Mouse (Mus musculus) G1E (cell line): ENCODE measurements around the gene Ogfod1. TPM values are rescaled to one million over a fixed set of nuclear protein-coding genes. Genes with fewer than 3 reads are reported as not detected.

ENCODE experiments used
- ATAC-seq: 2 replicates; pipeline ENCODE4 v1.8.0; 2016; ENCODE audit warnings: mild to moderate bottlenecking; ENCODE audit not compliant: insufficient number of reproducible peaks, poor library complexity, low FRiP score, severe bottlenecking; ENCODE audit errors: extremely low read depth
- DNase-seq: peaks from one replicate; pipeline ENCODE4 v3.0.0; 2012; ENCODE audit warnings: low spot score
- H3K27me3 ChIP-seq: 2 replicates; pipeline ENCODE4 v1.6.1; 2012; ENCODE audit warnings: mild to moderate bottlenecking, low read length, inconsistent platforms; ENCODE audit not compliant: insufficient read depth
- H3K36me3 ChIP-seq: replicated peaks from 2 replicates; pipeline ENCODE3; 2012; ENCODE audit warnings: mild to moderate bottlenecking, inconsistent platforms
- H3K4me1 ChIP-seq: 2 replicates; pipeline ENCODE4 v1.6.1; 2012; ENCODE audit warnings: low read depth, low read length, inconsistent platforms, mixed read lengths; ENCODE audit not compliant: insufficient read depth
- H3K4me3 ChIP-seq: 2 replicates; pipeline ENCODE4 v1.5.1; 2012; ENCODE audit warnings: low read depth, mild to moderate bottlenecking, inconsistent platforms, low read length, moderate library complexity, mixed read lengths
- H3K9me3 ChIP-seq: replicated peaks from 2 replicates; pipeline ENCODE4 v1.6.1; 2012; ENCODE audit warnings: inconsistent platforms
- CTCF ChIP-seq: IDR thresholded peaks from 2 replicates; pipeline ENCODE4 v1.5.1; 2012; ENCODE audit warnings: low read depth, low read length, inconsistent platforms, mixed read lengths
- GATA1 ChIP-seq: IDR thresholded peaks from 2 replicates; pipeline ENCODE4 v1.6.1; 2012; ENCODE audit warnings: borderline replicate concordance, low read length, inconsistent platforms, mixed read lengths
- GATA2 ChIP-seq: IDR thresholded peaks from 2 replicates; pipeline ENCODE4 v1.6.1; 2012; ENCODE audit warnings: low read depth, low read length, inconsistent platforms, borderline replicate concordance
- POLR2AphosphoS5 ChIP-seq: IDR thresholded peaks from 2 replicates; pipeline ENCODE4 v1.6.1; 2012; ENCODE audit warnings: low read depth, low read length, inconsistent platforms; ENCODE audit not compliant: insufficient replicate concordance
- TAL1 ChIP-seq: conservative IDR thresholded peaks from 2 replicates; pipeline ENCODE4 v1.6.1; 2012; ENCODE audit warnings: low read depth, low read length, inconsistent platforms, mixed read lengths
- polyA plus RNA-seq: library from polyadenylated mRNA; stranded (reverse); fragments of >175 nt; gene quantifications from 2 replicates; pipeline ENCODE4 v1.2.3, GENCODE M21; 2012
- total RNA-seq, 2 experiments: library from RNA; stranded (forward) in 1 of 2; stranded (reverse) in 1 of 2; fragments of 200-1000 nt in 1 of 2; fragments of >200 nt in 1 of 2; fragmentation: Nextera tagmentation in 1 of 2; gene quantifications; 2 replicates each; pipeline ENCODE4 v1.2.3; 2014 to 2017

Gene Ogfod1
- total and polyA plus RNA-seq, 3 experiments = 9.5 to 23.9 (median 9.8) TPM

DNA sequence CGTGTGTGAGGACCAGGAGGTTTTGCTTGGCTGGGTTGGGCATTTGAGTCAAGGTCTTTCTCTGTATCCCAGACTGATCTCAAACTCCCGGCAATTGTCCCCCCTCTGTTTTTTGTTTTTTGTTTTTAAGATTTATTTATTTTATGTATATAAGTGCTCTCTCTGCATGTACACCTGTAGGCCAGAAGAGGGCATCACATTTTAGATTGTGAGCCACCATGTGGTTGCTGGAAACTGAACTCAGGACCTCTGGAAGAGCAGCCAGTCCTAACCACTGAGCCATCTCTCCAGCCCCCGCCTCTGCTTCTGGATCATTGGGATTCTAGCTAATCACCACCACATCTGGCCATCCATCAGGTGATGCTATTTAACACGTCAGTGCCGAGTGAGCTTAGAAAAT is 72.8 kb downstream of the Ogfod1 start:
- no peak for TF ChIP-seq CTCF
- TF ChIP-seq TAL1 = no peak
- TF ChIP-seq POLR2AphosphoS5 = no peak
- TF ChIP-seq GATA2 = no peak
- TF ChIP-seq GATA1 = no peak
- Histone ChIP-seq H3K4me3 (no peak overlapping the region), H3K4me1 (peaks cover 21% of the 10 kb centered on the region), H3K36me3 (no peaks in the 10 kb centered on the region), H3K9me3 (no peaks in the 10 kb centered on the region), H3K27me3 (no peaks in the 10 kb centered on the region)
- ATAC-seq (no peak), DNase-seq (no peak)

DNA sequence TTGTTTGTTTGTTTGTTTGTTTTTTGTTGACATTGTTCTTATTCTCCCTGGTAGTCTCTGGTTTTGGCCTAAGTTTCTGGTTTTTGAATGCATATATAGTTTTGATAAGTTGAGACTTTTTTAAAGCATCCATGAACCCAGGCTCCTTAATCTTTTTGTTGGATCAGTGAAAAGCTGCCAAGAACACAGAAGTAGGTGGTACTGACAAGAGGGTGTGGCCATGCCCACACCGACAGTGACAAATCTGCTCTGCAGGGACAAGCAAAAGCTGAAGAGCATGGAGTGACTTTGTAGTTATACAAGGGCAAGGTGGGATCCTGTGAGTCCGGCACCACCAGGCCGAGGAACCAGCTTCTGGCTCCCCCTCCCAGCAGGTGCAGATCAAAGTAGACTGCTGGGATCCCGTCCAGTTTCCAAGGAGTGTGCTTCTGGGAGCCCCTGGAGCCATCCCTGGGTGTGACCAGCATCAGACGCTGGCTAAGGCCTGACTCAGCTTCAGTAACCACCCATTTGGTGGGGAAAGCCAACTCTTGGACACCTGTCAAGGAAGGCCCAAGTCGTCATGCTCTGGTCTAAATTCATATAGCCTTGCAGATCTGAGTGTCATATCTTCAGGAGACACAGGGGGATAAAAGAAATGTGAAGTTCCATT is 73.7 kb downstream of the Ogfod1 start:
- Histone ChIP-seq H3K36me3 (no peaks in the 10 kb centered on the region), H3K27me3 (no peaks in the 10 kb centered on the region), H3K4me3 (no peak overlapping the region), H3K9me3 (no peaks in the 10 kb centered on the region), H3K4me1 (peaks cover 21% of the 10 kb centered on the region)
- ATAC-seq (no peak), DNase-seq (no peak)
- TF ChIP-seq GATA1 = no peak
- no peak for TF ChIP-seq GATA2
- TF ChIP-seq CTCF = no peak
- no peak for TF ChIP-seq POLR2AphosphoS5
- TF ChIP-seq TAL1 = no peak

DNA sequence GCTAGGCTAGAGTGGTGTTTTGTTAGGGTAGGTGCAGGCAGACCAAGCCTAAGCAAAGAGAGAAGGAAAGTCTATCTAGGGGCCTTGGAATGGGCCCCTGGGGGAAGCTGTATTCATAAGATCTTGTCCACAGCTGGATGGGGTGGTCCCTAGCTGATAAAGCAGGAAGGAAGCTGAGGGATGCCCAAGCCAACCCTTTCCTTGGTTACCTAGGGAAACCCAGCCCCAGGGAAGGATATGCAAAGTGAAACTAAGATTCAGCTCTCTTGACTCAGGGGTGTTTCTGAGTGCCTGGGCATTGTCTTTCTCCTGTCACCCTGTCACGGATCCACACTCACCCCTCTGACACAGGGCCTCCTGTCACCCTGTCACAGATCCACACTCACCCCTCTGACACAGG is 76.4 kb downstream of the Ogfod1 start:
- ATAC-seq = no peak
- no peaks in the 10 kb centered on the region for H3K36me3 ChIP-seq

GRCm38 (mm10) chr8:94113972-94114371 is 77.0 kb downstream of the Ogfod1 start:
- no peak for ATAC-seq
- Histone ChIP-seq H3K4me1 (peaks cover 16% of the 10 kb centered on the region), H3K36me3 (no peaks in the 10 kb centered on the region)

More for the DNA sequence above, 76.4 kb downstream of the Ogfod1 start:
- peaks cover 14% of the 10 kb centered on the region for H3K4me1 ChIP-seq
- H3K4me3 ChIP-seq = no peak overlapping the region
- peaks cover 6% of the 10 kb centered on the region; the same call in 1 of the 2 replicates for H3K27me3 ChIP-seq
- DNase-seq = no peak
- TF ChIP-seq POLR2AphosphoS5 = no peak
- TF ChIP-seq GATA2 = no peak
- no peak for TF ChIP-seq TAL1
- TF ChIP-seq GATA1 = no peak
- TF ChIP-seq CTCF = no peak
- H3K9me3 ChIP-seq = no peaks in the 10 kb centered on the region

More at GRCm38 (mm10) chr8:94113972-94114371, 77.0 kb downstream of the Ogfod1 start:
- no peak for TF ChIP-seq TAL1
- no peak for TF ChIP-seq POLR2AphosphoS5
- TF ChIP-seq GATA1 = no peak
- no peak for TF ChIP-seq GATA2
- no peak for TF ChIP-seq CTCF
- Histone ChIP-seq H3K4me3 (no peak overlapping the region), H3K9me3 (no peaks in the 10 kb centered on the region), H3K27me3 (peaks cover 6% of the 10 kb centered on the region; the same call in 1 of the 2 replicates)
- no peak for DNase-seq

Other genes with a start within 250 kb of the Ogfod1 start
- not detected in 2 replicates for gene Gnao1, start 227.2 kb upstream of the Ogfod1 start, total RNA-seq (2014; fragmentation: Nextera tagmentation)
- gene Gnao1, start 227.2 kb upstream of the Ogfod1 start, total RNA-seq (2017) = 0.12 and 0.27 TPM in 2 replicates
- gene Gnao1, start 227.2 kb upstream of the Ogfod1 start, polyA plus RNA-seq = not detected in 2 replicates
- gene Amfr, start 24.4 kb upstream of the Ogfod1 start, total RNA-seq (2014; fragmentation: Nextera tagmentation) = 35.7 and 65.9 TPM in 2 replicates
- 108 and 123 TPM in 2 replicates for gene Amfr, start 24.4 kb upstream of the Ogfod1 start, total RNA-seq (2017)
- gene Amfr, start 24.4 kb upstream of the Ogfod1 start, polyA plus RNA-seq = 20.7 and 26.1 TPM in 2 replicates
- gene Nudt21, start 167 bp upstream of the Ogfod1 start, total RNA-seq (2014; fragmentation: Nextera tagmentation) = 33.2 and 48.8 TPM in 2 replicates
- gene Nudt21, start 167 bp upstream of the Ogfod1 start, total RNA-seq (2017) = 157 and 165 TPM in 2 replicates
- 470 and 611 TPM in 2 replicates for gene Nudt21, start 167 bp upstream of the Ogfod1 start, polyA plus RNA-seq
- 26.6 and 30.4 TPM in 2 replicates for gene Bbs2, start 61.7 kb downstream of the Ogfod1 start, total RNA-seq (2014; fragmentation: Nextera tagmentation)
- 11.6 and 13.4 TPM in 2 replicates for gene Bbs2, start 61.7 kb downstream of the Ogfod1 start, total RNA-seq (2017)
- gene Bbs2, start 61.7 kb downstream of the Ogfod1 start, polyA plus RNA-seq = 3.1 and 3.7 TPM in 2 replicates
- gene Mt4, start 100.0 kb downstream of the Ogfod1 start, total RNA-seq (2014; fragmentation: Nextera tagmentation) = not detected in 2 replicates
- gene Mt4, start 100.0 kb downstream of the Ogfod1 start, total RNA-seq (2017) = not detected in 2 replicates
- not detected in 2 replicates for gene Mt4, start 100.0 kb downstream of the Ogfod1 start, polyA plus RNA-seq
- not detected in 2 replicates for gene Mt3, start 115.4 kb downstream of the Ogfod1 start, total RNA-seq (2014; fragmentation: Nextera tagmentation)
- gene Mt3, start 115.4 kb downstream of the Ogfod1 start, total RNA-seq (2017) = not detected in 2 replicates
- not detected in 2 replicates for gene Mt3, start 115.4 kb downstream of the Ogfod1 start, polyA plus RNA-seq
- gene Mt2, start 135.5 kb downstream of the Ogfod1 start, total RNA-seq (2014; fragmentation: Nextera tagmentation) = 541 and 661 TPM in 2 replicates
- 2,059 and 2,753 TPM in 2 replicates for gene Mt2, start 135.5 kb downstream of the Ogfod1 start, total RNA-seq (2017)
- 6,726 and 9,419 TPM in 2 replicates for gene Mt2, start 135.5 kb downstream of the Ogfod1 start, polyA plus RNA-seq
- 1,659 and 2,059 TPM in 2 replicates for gene Mt1, start 141.9 kb downstream of the Ogfod1 start, total RNA-seq (2014; fragmentation: Nextera tagmentation)
- 5,034 and 5,354 TPM in 2 replicates for gene Mt1, start 141.9 kb downstream of the Ogfod1 start, total RNA-seq (2017)
- 1,198 and 3,016 TPM in 2 replicates for gene Mt1, start 141.9 kb downstream of the Ogfod1 start, polyA plus RNA-seq
- 37.7 and 39.9 TPM in 2 replicates for gene Nup93, start 177.4 kb downstream of the Ogfod1 start, total RNA-seq (2014; fragmentation: Nextera tagmentation)
- 40.8 and 42.5 TPM in 2 replicates for gene Nup93, start 177.4 kb downstream of the Ogfod1 start, total RNA-seq (2017)
- 5.6 and 6.0 TPM in 2 replicates for gene Nup93, start 177.4 kb downstream of the Ogfod1 start, polyA plus RNA-seq